Mouse (Mus musculus): ENCODE data around the gene Sp1. TPM values are rescaled to one million over a fixed set of nuclear protein-coding genes. Genes with fewer than 3 reads are reported as not detected.

Gene Sp1
- polyA plus RNA-seq, 1 experiment from 2014 or later, result 10.0 TPM

DNA sequence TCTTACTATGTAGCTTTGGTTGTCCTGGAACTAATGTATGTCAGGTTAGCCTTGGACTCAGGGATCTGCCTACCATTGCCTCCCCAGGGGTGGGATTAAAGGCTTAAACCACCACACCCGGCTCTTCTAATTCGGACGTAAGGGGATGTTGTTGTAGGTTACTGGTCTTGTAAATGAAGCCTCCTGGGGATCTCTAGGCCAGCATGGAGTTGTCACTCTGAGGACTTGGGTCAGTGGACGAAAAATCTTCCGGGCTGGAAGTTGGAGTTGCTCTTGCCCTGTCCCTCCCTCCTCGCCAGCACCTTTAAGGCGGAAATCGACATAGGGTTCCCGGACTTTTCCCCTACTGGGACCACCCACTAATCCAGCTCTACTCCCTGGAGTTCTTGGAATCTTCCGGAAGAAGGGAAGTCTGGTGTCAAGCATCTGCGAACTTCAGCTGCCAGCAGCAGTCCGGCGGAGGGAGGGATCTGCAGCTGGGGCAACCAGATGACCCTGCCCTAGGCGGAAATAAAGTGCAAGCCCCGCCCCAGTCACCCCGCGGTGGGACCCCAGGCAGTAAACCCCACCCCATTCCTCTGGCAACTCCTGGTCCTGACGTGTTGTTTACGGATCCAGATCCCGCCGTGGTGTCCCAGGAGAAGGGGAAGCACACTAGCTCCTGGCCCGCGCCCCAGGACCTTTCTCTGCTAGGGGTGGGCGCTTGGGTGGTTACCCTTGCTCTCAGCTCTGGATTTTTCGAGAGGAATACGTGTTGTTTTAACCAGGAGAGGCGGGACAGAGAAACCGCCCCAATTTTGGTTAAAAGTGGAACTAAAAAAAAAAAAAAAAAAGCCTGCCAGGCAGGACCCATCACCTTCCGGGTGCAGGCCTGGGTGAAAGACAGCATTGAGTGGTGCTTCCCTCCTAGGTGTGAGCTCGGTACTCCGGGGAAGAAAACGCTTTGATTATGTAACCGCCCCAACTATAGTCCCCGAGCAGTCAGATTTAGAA lies 6.4 kb upstream of the Sp1 start:
- peak; percentile 86 for ATAC-seq (ENCODE audit: insufficient number of reproducible peaks, low FRiP score, low TSS enrichment, low read depth)

DNA sequence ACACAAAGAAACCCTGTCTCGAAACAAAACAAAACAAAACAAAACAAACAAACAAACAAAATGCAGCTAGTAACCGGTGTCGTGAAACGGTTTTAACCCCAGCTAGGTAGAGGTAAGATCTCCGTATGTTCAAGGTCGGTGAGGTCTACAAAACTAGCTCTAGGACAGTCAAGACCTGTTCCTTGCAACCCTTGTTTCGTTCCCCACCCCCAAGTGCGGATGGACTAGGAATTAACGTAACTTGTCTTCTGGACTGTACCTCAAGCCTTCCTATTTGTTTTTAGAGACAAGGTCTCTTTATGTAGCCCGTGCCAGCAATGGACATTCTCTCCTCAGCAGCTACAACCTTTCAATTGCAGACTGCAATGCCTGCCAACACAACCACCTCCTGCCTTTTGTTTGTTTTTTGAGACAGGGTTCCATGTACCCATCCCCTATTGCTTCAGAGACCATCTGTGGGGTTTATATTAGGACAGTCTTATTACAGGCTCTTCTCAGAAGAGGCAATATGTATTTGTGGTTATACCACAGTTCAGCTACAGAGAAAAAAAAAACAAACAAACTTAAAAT lies 5.4 kb upstream of the Sp1 start:
- WGBS, result 77% methylated on average over 10 of the region's 10 CpGs
- peak overlapping the region; percentile 62; the same call in 1 of the 2 replicates for H3K4me2 ChIP-seq (replicated peaks)

More for the DNA sequence above, 6.4 kb upstream of the Sp1 start:
- Histone ChIP-seq H3K9me3 (replicated peaks) (no peaks in the 10 kb centered on the region), H3K4me2 (replicated peaks) (peak overlapping the region; percentile 62), H3K4me1 (peaks cover 24% of the 10 kb centered on the region), H3K27me3 (no peaks in the 10 kb centered on the region), H3K36me3 (no peaks in the 10 kb centered on the region), H3K4me3 (replicated peaks) (peak overlapping the region; percentile 42), H3K27ac (replicated peaks) (peak overlapping the region; percentile 94), H3K9ac (peak overlapping the region; percentile 35)
- 3% methylated on average over 34 of the region's 34 CpGs for WGBS

DNA sequence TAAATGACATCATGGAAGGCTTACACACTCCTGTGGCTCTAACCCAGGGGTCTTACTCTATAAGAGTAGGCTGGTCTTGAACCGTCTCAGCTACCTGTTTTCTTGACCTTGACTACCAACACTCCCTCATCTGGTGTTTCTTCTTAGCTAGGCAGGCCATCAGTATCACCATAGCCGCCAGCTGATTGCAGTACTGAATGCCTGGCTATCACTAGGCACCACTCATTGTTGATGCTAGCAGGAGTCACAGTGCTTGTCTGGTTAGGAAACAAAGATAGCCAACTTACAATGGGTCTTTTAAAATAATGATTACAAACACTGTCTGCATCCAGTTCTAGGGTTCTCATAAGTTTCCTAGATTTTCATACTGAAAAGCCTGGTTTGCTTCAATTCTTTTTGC lies 4.7 kb upstream of the Sp1 start:
- H3K4me2 ChIP-seq (replicated peaks), result no peak overlapping the region
- H3K27ac ChIP-seq (replicated peaks), result 0 out of 2 replicates have a peak overlapping the region, but pooled peaks have one; percentile 94
- H3K9ac ChIP-seq, result no peak overlapping the region
- H3K4me1 ChIP-seq, result peaks cover 23% of the 10 kb centered on the region
- no peaks in the 10 kb centered on the region for H3K9me3 ChIP-seq (replicated peaks)
- no peaks in the 10 kb centered on the region for H3K27me3 ChIP-seq
- H3K36me3 ChIP-seq, result no peaks in the 10 kb centered on the region
- 77% methylated on average over 2 of the region's 2 CpGs for WGBS
- H3K4me3 ChIP-seq (replicated peaks), result no peak overlapping the region
- no peak for ATAC-seq (ENCODE audit: insufficient number of reproducible peaks, low FRiP score, low TSS enrichment, low read depth)

More for the DNA sequence above, 5.4 kb upstream of the Sp1 start:
- Histone ChIP-seq H3K4me1 (peaks cover 23% of the 10 kb centered on the region), H3K4me3 (replicated peaks) (0 out of 2 replicates have a peak overlapping the region, but pooled peaks have one; percentile 42), H3K9ac (no peak overlapping the region), H3K36me3 (no peaks in the 10 kb centered on the region), H3K27me3 (no peaks in the 10 kb centered on the region), H3K27ac (replicated peaks) (peak overlapping the region; percentile 94), H3K9me3 (replicated peaks) (no peaks in the 10 kb centered on the region)
- no peak for ATAC-seq (ENCODE audit: insufficient number of reproducible peaks, low FRiP score, low TSS enrichment, low read depth)

DNA sequence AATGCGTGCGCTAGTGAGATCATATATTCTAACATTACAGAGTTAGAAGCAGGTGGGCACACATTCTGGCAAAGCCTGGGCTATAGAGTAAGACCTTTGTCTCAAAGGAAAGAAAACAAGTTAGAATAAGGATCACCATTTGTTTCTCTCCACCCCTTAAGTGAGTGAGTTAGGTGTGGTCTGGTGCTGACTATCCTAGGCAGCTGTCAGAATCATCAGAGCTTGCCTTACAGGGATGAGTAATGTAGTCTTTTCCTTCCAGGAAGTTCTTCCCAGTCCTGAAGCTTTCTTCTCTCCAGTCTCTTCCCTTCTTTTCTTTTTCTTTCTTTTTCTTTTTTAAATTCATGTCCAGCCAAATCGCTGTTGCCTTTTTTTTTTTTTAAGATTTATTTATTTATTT lies 3.7 kb upstream of the Sp1 start:
- Histone ChIP-seq H3K27me3 (no peaks in the 10 kb centered on the region), H3K36me3 (no peaks in the 10 kb centered on the region), H3K9ac (no peak overlapping the region), H3K9me3 (replicated peaks) (no peaks in the 10 kb centered on the region), H3K27ac (replicated peaks) (no peak overlapping the region), H3K4me1 (peaks cover 27% of the 10 kb centered on the region), H3K4me2 (replicated peaks) (no peak overlapping the region), H3K4me3 (replicated peaks) (no peak overlapping the region)
- no peak for ATAC-seq (ENCODE audit: insufficient number of reproducible peaks, low FRiP score, low TSS enrichment, low read depth)
- 91% methylated on average over 3 of the region's 3 CpGs for WGBS

DNA sequence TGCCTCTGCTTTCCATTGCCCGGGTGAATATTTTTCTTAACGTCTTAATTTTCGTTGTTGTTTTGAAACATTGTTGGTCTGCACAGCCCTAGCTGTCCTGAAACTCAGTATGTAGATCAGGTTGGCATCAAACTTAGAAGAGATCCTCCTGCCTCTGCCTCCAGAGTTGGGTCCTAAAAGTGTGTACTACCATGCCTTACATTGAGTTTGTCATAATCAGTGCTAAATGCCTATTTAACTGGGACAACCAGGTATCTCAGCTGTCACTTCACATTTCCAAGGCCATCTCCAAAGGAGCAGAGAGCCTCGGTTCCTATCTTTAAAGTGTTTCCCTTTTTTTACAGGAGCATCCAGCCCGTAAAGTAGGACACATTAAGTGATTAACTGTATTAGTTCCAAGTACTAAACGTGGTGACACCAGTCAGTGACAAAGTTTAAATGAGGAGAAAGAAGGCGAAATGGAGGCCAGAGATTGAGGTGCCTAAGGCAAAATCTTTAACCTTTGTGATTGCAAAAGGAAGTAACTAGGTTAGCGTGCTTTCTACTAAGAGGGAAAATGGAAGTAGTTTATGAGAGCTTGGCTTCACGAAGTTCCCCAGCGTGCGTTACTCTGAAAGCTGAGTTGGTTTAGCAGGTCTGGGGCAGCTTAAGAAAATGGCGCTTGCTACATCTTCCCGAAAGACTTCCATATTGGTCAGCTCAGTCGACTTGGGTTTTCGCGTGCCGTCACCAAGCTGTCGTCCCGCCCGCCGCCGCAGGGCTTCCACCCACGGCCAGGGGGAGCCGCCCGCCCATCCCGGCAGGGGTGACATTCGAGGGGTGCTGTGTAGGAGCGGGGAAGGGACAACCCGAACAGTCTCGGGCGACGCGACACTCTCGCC lies 1.1 kb upstream of the Sp1 start:
- peak overlapping the region; percentile 58 for H3K4me3 ChIP-seq (replicated peaks)
- peak overlapping the region; percentile 66 for H3K9ac ChIP-seq
- peaks cover 23% of the 10 kb centered on the region for H3K36me3 ChIP-seq
- H3K9me3 ChIP-seq (replicated peaks), result no peaks in the 10 kb centered on the region
- no peaks in the 10 kb centered on the region for H3K27me3 ChIP-seq
- peaks cover 42% of the 10 kb centered on the region for H3K4me1 ChIP-seq
- H3K27ac ChIP-seq (replicated peaks), result peak overlapping the region; percentile 100
- WGBS, result 14% methylated on average over 34 of the region's 34 CpGs
- peak overlapping the region; percentile 60 for H3K4me2 ChIP-seq (replicated peaks)
- peak; percentile 22; the same call in 1 of the 2 replicates for ATAC-seq (ENCODE audit: insufficient number of reproducible peaks, low FRiP score, low TSS enrichment, low read depth)

DNA sequence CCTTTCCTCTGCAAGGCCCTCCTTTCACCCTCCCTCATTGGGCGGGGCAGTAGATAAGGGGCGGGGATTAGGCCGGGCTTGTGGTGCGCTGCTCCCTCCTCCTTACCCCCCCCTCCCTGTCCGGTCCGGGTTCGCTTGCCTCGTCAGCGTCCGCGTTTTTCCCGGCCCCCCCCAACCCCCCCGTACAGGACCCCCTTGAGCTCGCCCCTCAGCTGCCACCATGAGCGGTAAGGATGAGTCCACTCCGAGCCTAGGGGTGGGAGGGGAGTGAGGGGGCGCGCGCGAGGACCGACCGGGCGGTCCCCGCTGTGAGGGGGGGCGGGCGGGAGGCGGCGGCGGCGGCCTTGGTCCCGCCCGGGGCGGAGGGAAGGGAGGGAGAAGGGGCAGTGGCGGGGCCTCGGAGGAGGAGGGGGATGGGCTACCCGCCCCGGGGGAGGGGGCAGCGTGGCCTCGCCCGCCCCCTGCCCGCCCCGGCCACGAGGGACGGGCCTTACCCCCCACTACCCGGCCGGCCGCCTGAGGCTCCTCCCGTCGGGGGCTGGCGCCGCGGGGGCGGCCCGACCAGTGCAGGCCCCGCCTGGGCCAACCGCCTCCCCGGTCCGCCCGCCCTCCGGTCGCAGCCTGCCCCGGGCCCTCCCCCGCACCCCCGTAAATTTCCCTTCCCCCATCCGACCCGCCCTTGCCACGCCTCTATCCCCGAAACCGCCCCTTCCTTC lies 411 bp downstream of the Sp1 start:
- WGBS, result under 1% methylated on average over 50 of the region's 69 CpGs
- H3K9ac ChIP-seq, result peak overlapping the region; percentile 60
- peaks cover 33% of the 10 kb centered on the region for H3K36me3 ChIP-seq
- no peaks in the 10 kb centered on the region for H3K9me3 ChIP-seq (replicated peaks)
- peaks cover 45% of the 10 kb centered on the region for H3K4me1 ChIP-seq
- H3K4me3 ChIP-seq (replicated peaks), result peak overlapping the region; percentile 59
- peak; percentile 37 for ATAC-seq (ENCODE audit: insufficient number of reproducible peaks, low FRiP score, low TSS enrichment, low read depth)
- H3K4me2 ChIP-seq (replicated peaks), result peak overlapping the region; percentile 40
- H3K27ac ChIP-seq (replicated peaks), result peak overlapping the region; percentile 96
- H3K27me3 ChIP-seq, result no peaks in the 10 kb centered on the region

DNA sequence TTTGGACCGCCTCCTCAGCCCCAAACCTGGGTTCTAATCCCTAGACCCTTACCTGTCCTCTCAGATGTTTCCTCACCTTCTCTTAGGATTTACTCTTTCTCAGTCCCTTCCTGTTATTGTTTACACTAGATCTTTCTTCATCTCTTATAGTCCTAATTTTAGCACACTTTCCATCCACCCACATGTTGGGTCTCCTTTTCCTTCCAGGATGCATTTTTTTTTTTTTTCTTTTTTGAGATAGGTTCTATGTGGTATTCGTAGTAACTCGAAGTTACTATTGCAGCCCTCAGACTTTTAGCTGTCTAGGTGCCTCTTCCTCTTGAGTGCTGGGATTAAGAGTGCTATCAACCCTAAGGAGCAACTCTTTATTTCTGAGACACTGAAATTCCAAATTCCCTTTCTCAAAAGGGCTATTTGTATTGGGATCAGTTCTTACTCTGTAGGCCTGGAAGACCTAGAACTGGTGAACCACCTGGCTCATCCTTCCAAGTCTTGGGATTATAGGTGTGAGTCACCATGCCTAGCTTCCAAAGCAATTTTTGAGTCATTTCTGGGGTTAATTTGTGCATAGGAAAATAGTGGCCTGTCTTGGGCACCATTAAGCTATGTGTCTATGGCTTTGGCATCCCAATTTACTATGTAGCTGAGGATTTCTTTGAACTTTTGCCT lies 1.1 kb downstream of the Sp1 start:
- no peak for ATAC-seq (ENCODE audit: insufficient number of reproducible peaks, low FRiP score, low TSS enrichment, low read depth)
- H3K9ac ChIP-seq, result no peak overlapping the region; the same call in 1 of the 2 replicates
- peak overlapping the region; percentile 40 for H3K4me2 ChIP-seq (replicated peaks)
- peak overlapping the region; percentile 59 for H3K4me3 ChIP-seq (replicated peaks)
- 11% methylated on average over 3 of the region's 3 CpGs for WGBS
- H3K36me3 ChIP-seq, result peaks cover 37% of the 10 kb centered on the region
- H3K9me3 ChIP-seq (replicated peaks), result no peaks in the 10 kb centered on the region
- H3K4me1 ChIP-seq, result peaks cover 50% of the 10 kb centered on the region
- H3K27ac ChIP-seq (replicated peaks), result peak overlapping the region; percentile 96
- no peaks in the 10 kb centered on the region for H3K27me3 ChIP-seq

DNA sequence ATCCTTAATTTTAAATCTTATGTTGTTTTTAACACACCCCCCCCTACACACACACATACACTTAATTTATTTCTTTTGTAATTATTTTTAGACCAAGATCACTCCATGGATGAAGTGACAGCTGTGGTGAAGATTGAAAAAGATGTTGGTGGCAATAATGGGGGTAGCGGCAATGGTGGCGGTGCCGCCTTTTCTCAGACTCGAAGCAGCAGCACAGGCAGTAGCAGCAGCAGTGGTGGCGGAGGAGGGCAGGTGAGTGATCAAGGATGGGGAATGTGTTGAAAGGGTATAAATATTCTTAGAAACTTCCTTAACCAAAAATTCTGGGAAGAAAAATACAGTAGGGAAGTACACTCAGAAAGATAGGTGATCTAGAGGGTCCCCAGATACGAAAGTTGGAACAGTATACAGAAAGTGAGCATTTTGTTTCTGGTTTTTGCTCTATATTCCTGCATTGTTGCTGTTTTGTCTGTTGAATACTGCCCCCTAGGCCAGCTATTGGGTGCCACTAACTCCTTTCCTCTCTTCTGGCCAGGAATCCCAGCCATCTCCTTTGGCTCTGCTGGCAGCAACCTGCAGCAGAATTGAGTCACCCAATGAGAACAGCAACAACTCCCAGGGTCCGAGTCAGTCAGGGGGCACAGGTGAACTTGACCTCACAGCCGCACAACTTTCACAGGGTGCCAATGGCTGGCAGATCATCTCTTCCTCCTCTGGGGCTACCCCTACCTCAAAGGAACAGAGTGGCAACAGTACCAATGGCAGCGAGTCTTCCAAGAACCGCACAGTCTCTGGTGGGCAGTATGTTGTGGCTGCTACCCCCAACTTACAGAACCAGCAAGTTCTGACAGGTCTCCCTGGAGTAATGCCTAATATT lies 2.0 kb downstream of the Sp1 start:
- Histone ChIP-seq H3K27me3 (no peaks in the 10 kb centered on the region), H3K4me3 (replicated peaks) (no peak overlapping the region), H3K36me3 (peaks cover 43% of the 10 kb centered on the region), H3K27ac (replicated peaks) (no peak overlapping the region), H3K9me3 (replicated peaks) (no peaks in the 10 kb centered on the region), H3K9ac (no peak overlapping the region), H3K4me2 (replicated peaks) (peak overlapping the region; percentile 4; the same call in 1 of the 2 replicates), H3K4me1 (peaks cover 50% of the 10 kb centered on the region)
- no peak for ATAC-seq (ENCODE audit: insufficient number of reproducible peaks, low FRiP score, low TSS enrichment, low read depth)
- 90% methylated on average over 10 of the region's 10 CpGs for WGBS

DNA sequence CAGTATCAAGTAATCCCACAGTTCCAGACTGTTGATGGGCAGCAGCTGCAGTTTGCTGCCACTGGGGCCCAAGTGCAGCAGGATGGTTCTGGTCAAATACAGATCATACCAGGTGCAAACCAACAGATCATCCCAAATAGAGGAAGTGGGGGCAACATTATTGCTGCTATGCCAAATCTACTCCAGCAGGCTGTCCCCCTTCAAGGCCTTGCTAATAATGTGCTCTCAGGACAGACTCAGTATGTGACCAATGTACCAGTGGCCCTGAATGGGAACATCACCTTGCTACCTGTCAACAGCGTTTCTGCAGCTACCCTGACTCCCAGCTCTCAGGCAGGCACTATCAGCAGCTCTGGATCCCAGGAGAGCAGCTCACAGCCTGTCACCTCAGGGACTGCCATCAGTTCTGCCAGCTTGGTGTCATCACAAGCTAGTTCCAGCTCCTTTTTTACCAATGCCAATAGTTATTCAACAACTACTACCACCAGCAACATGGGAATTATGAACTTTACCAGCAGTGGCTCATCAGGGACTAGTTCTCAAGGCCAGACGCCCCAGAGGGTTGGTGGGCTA lies 2.7 kb downstream of the Sp1 start:
- no peaks in the 10 kb centered on the region for H3K27me3 ChIP-seq
- H3K4me3 ChIP-seq (replicated peaks), result no peak overlapping the region
- no peak for ATAC-seq (ENCODE audit: insufficient number of reproducible peaks, low FRiP score, low TSS enrichment, low read depth)
- no peaks in the 10 kb centered on the region for H3K9me3 ChIP-seq (replicated peaks)
- no peak overlapping the region for H3K27ac ChIP-seq (replicated peaks)
- H3K36me3 ChIP-seq, result peaks cover 46% of the 10 kb centered on the region
- no peak overlapping the region for H3K4me2 ChIP-seq (replicated peaks)
- H3K4me1 ChIP-seq, result peaks cover 52% of the 10 kb centered on the region
- whole genome bisulfite sequencing, result 71% methylated on average over 2 of the region's 2 CpGs
- H3K9ac ChIP-seq, result no peak overlapping the region

All from embryonic facial prominence, embryonic 15.5 days (tissue).